Mouse (Mus musculus) left cerebral cortex, postnatal 25 days (tissue): Measurements from ENCODE around the gene Gm21954. TPM values are rescaled to one million over a fixed set of nuclear protein-coding genes. Genes with fewer than 3 reads are reported as not detected.

Experiments
- DNase-seq, 2 experiments: peaks; one replicate each; pipeline ENCODE4 v3.0.0; 2022; ENCODE audit warnings: low spot score in 2 of 2, mixed read lengths in 1 of 2
- intact Hi-C: fragments of 180-260 bp; cut with DNase I; formaldehyde crosslinking; loops from one replicate; pipeline ENCODE4 v1.15.1; 2025
- total RNA-seq, 2 experiments: library from RNA; stranded (reverse); gene quantifications; 2 replicates each; pipeline ENCODE4 v1.2.3; 2021

Gm21954 gene
- total RNA-seq = not detected

DNA sequence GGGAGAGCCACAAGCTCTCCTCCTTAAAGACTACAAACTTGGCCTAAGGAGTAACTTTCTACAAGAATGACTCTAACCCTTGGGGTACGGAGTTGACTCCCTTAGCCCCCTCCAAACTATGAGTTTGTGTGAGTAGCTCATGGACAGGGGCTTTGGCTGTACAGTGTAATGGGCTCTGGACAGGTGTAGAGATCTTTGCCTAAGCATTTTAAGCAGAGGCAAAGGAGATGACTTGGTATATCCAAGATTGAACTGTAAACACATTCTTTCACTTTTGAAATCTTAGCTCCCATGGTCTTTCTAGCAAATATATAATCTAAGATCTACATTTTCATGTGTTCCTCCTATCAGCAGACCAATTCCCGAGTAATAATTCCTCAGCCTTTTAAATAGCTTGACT lies at the start of gene Gm21954:
Gene Gm21954, minus strand, starts transcription at position 101 of the 400 bp plus-strand sequence.
- no peak for DNase-seq

DNA sequence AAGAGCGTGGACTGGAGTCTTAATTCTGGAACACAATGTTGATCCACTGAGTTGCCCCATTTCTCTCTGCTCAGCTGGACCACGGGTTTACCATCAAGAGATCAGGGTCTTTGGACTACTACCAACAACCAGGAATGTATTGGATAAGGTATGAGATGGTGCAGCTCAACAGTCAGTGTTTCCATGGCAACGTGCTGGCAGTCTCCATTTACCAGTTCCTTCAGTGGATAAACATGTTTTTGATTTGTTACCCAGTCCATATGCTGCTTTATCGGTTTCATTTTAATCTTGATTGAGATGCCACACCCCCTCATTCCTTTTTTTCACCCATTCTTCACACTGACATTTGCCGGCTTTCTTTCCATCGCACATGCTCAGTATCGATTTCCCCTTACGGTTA lies 49.8 kb upstream of the Gm21954 start:
- intact Hi-C loops = loop anchor here (10.0 kb wide), 1 partner anchor 1683 kb away; no protein-coding TSS in a partner anchor
- peak in 1 of 2 experiments; percentile 62 for DNase-seq

More for the DNA sequence above, at the start of gene Gm21954:
- intact Hi-C loops = no loop called here

DNA sequence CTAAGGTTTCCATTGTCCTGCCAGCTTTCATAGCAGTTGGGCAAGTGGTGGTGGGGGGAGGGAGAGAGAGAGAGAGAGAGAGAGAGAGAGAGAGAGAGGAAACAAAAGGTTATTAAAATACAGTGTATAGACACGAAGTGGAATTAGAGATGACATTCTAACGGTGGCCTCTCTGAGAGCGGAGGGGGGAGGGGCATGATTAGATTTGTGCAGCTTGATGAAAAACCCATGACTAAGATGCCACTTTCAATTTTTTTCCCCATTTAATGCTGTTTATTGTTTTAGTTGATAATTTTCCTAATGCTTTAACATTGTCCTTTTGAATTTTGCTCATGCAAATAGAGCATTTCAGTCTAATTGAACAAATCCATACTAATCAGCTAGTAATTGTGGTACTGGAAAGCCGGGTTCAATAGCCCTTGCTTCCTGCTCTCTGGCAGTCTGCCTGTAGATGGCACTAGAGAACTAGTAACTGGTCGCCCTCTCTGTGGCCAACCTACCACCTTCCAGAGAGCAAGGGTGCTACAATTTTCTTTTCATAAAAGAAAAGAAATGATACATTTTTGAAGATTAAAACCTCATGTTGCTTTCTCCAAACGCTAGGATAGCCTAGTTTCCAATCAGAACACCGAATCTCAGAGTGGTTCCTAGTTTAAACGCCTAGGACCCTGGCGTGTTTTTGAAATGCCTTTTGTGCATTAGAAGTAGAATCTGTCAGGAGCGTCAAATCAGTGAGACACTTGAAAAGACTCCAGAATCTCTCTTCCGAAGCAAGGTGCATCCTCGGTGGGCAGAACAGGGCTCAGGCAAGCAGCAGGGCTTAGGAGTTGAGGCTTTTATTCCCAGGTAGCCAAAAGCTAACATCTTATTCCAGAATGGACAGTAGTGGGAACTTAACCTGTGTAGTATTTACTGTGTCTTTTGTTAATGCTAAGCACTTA lies 48.5 kb upstream of the Gm21954 start:
- DNase-seq = peak; percentile 80 to 86
- intact Hi-C loops = loop anchor here (10.0 kb wide), 1 partner anchor 1684 kb away; no protein-coding TSS in a partner anchor

- DNase-seq = no peak
- intact Hi-C loops = no loop called here
These were observed 45.5 kb upstream of the Gm21954 start for GRCm38 (mm10) chr3:55517454-55518014.

DNA sequence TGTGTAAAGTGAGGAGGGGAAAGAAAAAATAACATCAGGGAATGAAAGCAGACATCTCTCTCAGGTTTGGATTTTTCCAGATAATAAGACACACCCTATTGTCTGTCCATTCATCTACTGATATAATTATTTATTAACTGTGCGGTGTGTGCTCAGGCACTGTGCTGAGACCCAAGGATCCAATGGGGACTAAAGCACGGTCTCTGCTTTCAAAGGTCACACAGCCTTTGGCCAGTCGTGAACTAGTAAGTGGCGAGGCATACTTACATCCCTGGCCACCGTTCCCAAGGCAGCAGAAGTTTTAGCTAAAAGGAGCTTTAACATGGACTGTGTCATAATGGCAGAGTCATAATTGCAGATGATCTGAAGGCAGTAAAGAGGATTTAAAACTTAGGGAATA lies 44.0 kb upstream of the Gm21954 start:
- intact Hi-C loops = no loop called here

DNA sequence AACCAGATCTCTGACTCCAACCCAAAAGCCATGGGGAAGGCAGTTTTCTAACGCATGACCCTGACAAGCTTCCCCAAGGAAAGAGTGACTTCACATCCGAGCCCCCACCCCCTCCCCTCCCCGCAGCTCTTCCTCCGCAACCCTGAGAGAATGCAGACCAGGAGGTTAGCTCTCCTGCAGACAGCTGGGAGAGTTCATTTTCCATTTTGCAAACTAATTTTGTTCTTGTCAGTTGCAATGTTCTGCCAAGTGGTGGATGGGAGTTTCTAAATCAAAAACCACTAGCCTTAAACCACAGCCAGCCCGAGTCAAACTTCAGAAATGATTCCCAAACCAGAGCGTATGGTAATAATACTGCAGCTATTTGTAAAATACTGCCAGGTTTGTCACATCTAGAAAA lies 39.6 kb upstream of the Gm21954 start:
- intact Hi-C loops = no loop called here
- peak in 1 of 2 experiments; percentile 74 for DNase-seq

More for the DNA sequence above, 44.0 kb upstream of the Gm21954 start:
- no peak for DNase-seq

DNA sequence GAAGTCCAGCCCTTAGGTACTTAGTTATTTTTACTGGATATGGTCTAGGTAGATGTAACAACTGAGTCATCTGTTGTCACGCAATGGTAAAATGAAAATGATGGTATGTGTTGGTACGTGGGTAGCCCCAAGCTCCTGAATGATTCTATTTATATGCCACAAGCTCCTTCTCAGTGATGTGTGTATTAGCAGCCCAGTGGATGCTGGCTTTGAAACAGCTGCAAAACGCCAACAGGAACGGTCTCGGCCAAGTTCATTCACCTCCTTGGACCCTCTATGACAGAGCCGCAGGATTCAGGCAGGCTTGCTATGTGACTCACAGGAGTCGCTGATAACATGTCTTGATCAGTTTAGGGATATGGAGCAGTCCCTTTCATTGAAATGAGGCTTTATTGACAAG lies 38.2 kb upstream of the Gm21954 start:
- DNase-seq = peak in 1 of 2 experiments; percentile 57
- intact Hi-C loops = no loop called here

GRCm38 (mm10) chr3:55499298-55499697 lies 27.3 kb upstream of the Gm21954 start:
- DNase-seq = no peak
- intact Hi-C loops = loop anchor here (10.0 kb wide), 1 partner anchor 1706 kb away; no protein-coding TSS in a partner anchor

- no peak for DNase-seq
- intact Hi-C loops = loop anchor here (10.0 kb wide), 1 partner anchor 1708 kb away; no protein-coding TSS in a partner anchor
These were observed 24.5 kb upstream of the Gm21954 start for GRCm38 (mm10) chr3:55496462-55496941.

- intact Hi-C loops = loop anchor here (10.0 kb wide), 1 partner anchor 1709 kb away; no protein-coding TSS in a partner anchor
- no peak for DNase-seq
These were observed 23.9 kb upstream of the Gm21954 start for GRCm38 (mm10) chr3:55495866-55496265.

GRCm38 (mm10) chr3:55495231-55495630 lies 23.2 kb upstream of the Gm21954 start:
- intact Hi-C loops = loop anchor here (10.0 kb wide), 1 partner anchor 1710 kb away; no protein-coding TSS in a partner anchor
- no peak for DNase-seq

DNA sequence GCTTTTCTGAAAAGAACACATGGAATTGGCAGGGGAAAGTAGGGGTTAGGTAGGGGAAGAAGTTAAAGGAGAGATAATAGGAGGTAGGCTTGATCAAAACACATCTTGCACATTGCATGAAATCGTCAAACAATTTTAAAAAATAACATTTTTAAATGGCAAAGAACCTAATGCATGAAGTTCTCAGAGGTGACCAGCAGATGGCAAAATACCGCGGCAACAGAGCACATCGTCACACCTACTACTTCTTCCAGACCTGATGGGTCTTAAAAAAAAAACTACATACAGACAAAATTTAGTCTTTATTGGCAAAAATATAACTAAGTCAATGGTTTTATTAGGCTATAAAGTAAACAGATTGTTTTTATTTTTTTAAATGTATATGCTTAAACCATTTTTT lies 22.3 kb upstream of the Gm21954 start:
- intact Hi-C loops = loop anchor here (10.0 kb wide), 1 partner anchor 1710 kb away; no protein-coding TSS in a partner anchor
- DNase-seq = no peak

DNA sequence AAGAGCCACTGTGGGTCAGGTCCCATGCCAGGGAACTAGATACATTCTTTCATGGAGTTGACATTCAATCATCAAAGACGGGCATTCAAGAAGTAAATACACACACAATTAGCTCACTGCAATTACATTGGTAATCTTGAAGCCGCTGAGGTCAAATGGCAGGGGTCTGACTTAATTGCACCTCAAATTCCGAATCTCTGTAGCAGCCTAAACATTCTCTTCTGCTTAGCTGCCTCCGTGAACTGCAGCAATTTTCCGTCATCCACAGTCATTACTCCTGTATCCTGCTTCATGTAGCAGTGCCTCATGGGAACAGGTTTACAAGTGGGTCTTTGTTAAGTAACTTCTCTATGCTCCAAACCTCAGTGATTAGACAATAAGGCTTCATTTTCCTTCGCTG lies 20.0 kb upstream of the Gm21954 start:
- no peak for DNase-seq
- intact Hi-C loops = loop anchor here (10.0 kb wide), 1 partner anchor 1713 kb away; no protein-coding TSS in a partner anchor

- no peak for DNase-seq
- intact Hi-C loops = no loop called here
These were observed 17.4 kb upstream of the Gm21954 start for GRCm38 (mm10) chr3:55489231-55489990.

GRCm38 (mm10) chr3:55483328-55483727 lies 11.3 kb upstream of the Gm21954 start:
- intact Hi-C loops = no loop called here
- DNase-seq = no peak

- intact Hi-C loops = no loop called here
- DNase-seq = no peak
These were observed 9.1 kb upstream of the Gm21954 start for GRCm38 (mm10) chr3:55481140-55481539.

DNA sequence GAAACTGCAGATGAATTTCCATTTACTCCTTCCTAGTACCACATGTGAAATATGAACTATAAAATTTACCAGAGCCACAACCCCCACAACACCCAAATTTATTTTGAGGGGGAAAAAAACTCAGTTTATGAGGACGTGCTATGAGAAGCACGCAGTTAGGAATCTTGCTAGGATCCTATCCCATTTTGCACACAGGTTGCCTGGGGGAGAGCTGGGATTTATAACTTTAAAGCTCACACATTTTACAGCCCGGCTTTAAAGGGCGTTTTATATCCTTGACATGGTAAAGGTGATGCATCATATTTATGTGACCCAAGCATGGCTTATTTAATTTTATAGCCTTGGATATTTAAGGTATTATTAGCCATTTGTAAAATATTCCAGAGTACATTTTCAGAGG lies 7.3 kb upstream of the Gm21954 start:
- DNase-seq = no peak
- intact Hi-C loops = loop anchor here (5.0 kb wide), 2 partner anchors 37 to 107 kb away; no protein-coding TSS in a partner anchor

DNA sequence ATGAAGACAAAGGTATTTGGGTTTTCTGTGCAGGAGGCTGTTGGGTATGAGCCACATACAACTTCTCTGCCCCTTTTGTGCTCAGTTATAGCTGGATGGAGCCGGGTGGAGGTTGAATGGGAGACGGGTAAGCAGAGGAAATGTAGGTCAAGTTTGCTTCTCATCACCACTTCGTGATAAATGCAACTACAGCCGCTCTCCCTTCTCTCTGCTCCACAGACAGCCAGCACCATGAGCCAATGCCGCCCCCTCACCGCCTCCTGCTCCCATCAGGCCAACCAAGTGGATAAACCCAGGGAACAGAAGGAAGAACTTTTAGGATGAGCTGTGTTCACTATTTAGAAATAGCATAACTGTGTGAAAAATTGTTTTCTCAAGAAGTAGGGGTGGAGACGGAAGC lies 4.7 kb upstream of the Gm21954 start:
- peak; percentile 76 to 97 for DNase-seq
- intact Hi-C loops = loop anchor here (5.0 kb wide), 2 partner anchors 34 to 104 kb away; no protein-coding TSS in a partner anchor

GRCm38 (mm10) chr3:55473146-55473545 lies 1.1 kb upstream of the Gm21954 start:
- intact Hi-C loops = no loop called here
- DNase-seq = no peak
